Mouse (Mus musculus) c-Kit-positive CD71-positive TER-119-positive erythroid progenitor cells, embryonic 14.5 days (primary cell): Measurements from ENCODE around the gene Gm30191.

Experiments used
- DNase-seq: peaks from one replicate; pipeline ENCODE4 v3.0.0-alpha.2; 2013; ENCODE audit warnings: low spot score

The Gm30191 gene

GRCm38 (mm10) chr4:134246719-134247258 is at the start of gene Gm30191:
TSS of gene Gm30191 (plus strand) at chr4:134246935.
- DNase-seq = no peak

DNA sequence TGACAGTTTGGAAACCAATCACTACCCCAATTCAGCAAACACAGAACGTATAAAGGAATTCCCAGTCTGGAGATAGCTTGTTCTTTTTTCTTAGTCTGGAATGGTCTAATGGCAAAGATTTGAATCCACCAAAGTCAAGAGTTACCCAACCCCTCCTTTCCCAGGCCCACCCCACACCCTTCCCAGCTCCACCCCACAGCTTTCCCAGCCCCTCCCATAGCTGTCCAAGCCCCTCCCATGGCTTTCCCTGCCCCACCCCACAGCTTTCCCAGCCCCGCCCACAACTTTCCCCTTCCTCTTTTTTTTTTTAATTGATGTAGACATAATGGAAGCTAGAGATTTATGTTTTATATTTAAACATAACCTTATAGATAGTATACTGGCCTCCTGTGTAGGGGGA is 47.4 kb upstream of the Gm30191 start:
- no peak for DNase-seq

DNA sequence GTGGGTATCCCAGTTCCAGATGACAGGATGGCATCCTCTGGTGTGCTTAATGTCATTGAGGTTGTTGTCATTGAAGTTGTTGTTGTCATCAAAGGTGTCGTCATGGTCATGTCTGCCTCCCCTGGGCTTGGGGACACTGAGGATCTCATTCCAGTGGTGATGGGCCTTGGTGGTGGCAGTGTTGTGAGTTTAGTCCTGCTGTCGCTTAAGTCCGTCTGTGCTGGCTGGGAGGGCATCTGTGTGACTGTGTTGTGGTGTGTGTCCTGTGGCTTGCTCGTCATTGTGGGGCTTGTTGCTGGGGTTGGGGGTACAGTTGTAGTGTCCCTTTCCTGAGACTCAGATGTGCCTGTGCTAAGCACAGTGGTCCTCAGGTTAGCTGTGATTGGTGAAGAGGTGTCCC is 43.8 kb upstream of the Gm30191 start, which contains the start of gene Gm7534:
Gene Gm7534, minus strand, starts transcription at position 101 of the 400 bp plus-strand sequence.
- no peak for DNase-seq

DNA sequence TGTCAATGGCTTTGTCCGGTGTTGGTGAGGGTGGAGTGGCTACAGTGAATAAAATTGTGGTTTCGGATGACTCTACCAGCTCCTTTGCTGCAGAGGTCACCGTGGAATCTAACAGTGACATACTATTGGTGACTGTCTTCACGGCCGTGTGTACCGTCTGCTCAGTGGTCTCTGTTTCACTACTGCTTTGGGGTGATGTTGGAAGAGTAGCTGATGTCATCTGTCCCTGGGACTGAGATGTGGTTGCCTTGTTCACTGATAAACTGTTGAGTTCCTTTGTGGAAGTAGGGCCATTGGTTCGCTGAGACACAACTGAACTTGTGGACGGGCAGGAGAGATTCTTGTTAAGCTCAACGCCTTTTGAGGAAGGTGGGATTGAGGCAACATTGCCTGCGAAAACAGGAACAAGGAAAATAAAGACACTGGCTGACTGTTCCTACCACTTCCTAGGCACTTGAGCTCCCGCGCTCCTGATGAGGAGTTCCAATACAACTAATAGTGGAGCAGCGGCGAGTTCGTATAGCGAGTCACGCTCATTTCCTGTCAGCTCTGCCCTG is 43.3 kb upstream of the Gm30191 start:
- no peak for DNase-seq

- DNase-seq = no peak
Observed at GRCm38 (mm10) chr4:134206488-134207053, 40.2 kb upstream of the Gm30191 start.

DNA sequence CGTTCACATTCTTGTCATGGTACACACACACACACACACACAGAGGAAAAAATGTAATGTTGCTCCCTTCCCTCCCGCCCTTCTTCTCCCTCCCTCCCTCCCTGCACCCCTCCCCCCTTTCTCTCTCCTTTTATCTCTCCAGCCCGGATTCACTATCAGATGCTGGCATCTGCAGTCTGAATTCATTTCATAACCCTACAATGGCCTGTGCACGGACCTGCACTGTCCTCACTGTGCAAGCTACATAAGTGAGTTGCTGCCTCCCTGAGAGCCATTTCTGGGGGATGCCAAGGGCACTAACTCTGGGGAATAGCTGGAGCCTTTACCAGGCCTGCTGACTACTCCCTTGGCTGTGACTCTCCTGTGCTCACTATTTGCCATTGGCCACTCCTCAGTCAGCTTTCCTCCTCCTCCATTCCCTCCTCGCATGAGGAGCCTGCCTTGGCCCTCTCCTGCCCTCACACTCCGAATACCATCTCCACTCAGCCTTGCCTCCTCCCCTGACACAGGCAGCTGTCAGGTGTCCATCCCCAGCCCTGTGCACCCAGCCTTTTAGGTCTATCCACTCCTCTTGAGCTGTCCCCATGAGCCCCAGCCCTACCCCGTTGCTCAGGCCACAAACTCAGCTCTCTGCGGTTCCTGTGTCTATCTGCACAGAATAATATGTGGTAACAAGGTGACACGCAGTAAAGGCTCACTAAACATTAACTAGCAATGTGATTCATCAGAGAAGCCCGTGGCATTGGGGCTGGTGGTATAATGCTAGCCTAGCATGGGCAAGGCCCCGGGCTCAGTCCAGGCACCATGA is 23.7 kb upstream of the Gm30191 start:
- DNase-seq = no peak

DNA sequence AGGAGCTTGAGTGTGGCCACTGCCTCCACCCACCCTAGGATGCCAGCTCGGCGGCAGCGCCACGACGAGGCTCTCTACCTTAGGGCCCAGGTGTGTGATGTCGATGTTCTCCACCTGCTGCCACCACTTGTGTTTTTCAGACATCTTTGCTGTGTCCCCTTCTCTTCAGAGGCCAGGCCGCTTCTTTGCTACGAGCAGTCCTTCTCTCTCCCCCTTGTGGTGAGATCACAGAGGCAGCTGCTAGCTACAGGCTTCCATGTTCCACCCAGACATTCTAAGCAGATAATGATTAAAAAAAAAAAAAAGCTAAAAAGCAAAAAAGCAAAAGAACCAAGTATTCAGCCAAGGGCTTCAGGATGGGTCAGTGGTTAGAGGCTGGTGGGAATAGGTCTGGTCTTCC is 19.5 kb upstream of the Gm30191 start, which contains the start of gene Catsper4:
Gene Catsper4, minus strand, starts transcription at position 190 of the 400 bp plus-strand sequence.
- no peak for DNase-seq

DNA sequence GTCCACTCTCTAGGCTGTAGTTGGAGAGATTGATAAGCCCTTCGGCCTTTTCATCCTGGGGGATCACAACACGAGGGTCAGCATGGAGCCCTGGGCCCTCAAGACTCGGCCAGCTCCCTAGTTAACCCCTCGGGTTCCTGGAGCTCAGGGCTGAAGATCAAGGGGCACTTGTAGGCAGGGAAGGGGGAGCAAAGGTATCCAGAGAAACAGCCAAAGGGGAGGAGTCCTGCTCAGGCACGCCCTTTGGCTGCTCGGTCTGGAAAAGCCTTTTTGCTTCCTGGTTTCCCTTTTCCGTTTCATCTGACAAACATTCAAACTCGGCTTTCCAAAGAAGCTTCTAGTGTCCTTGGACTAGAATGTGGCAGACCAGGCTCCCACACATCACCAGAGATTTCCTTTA is 16.3 kb upstream of the Gm30191 start:
- DNase-seq = no peak

GRCm38 (mm10) chr4:134234876-134235275 is 11.9 kb upstream of the Gm30191 start:
- no peak for DNase-seq

DNA sequence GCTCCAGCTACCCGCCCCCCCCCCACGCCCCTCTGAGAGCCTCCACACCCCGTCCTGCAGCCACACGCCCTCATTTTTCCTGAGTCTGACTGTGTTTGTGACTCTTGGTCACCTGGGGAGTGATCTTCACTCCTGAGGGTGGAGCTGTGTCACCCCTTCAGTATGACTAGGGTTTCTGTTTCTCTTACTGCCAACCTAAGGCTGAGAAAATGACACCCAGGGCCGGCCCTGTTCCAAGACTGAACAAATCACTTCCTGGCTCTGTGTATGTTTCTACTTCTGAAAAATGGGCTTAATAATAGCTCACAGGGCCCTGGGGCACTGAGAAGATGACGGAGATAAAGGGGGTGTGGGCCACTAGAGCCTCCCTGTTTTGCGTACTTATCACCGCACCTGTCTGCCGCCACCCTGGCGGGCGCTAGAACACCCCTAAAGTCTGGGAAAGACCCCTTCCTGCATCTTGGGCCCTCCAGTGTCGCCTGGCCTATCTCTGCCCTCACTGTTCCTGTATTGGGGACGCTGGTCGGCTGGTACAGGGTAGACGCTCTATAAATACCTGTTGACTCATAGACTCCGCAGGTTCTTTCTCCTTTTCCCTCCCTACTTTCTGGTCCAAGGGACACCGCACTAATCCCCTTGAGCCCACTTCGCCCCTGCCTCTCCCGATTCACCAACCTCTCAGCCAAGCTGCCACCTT is 9.0 kb upstream of the Gm30191 start:
- DNase-seq = no peak

GRCm38 (mm10) chr4:134238279-134238651 is 8.5 kb upstream of the Gm30191 start, which contains the start of gene Cnksr1:
TSS of gene Cnksr1 (minus strand) at chr4:134238399.
- DNase-seq = no peak

DNA sequence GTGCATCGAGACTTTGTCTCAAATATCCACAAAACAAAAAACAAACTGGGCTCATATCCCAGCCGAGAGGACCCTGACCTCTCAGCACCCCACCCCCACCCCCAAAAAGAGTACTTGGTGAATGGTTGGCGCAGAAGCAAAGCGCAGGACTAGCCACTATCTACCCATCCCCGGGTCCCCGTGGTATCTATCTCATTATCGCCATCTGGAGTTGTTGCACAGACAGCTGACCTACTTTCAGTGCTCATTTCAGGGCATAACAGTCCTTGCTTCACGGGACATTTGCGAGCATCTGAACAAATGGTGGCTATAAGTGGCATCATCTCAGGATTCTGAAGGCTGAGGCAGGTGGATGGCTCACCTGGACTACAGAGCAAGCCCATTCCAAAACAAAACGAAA is 8.0 kb upstream of the Gm30191 start:
- DNase-seq = no peak

GRCm38 (mm10) chr4:134243516-134244250 is 3.1 kb upstream of the Gm30191 start, which contains the start of gene E130218I03Rik:
TSS of gene E130218I03Rik (plus strand) at chr4:134243662.
- DNase-seq = no peak

DNA sequence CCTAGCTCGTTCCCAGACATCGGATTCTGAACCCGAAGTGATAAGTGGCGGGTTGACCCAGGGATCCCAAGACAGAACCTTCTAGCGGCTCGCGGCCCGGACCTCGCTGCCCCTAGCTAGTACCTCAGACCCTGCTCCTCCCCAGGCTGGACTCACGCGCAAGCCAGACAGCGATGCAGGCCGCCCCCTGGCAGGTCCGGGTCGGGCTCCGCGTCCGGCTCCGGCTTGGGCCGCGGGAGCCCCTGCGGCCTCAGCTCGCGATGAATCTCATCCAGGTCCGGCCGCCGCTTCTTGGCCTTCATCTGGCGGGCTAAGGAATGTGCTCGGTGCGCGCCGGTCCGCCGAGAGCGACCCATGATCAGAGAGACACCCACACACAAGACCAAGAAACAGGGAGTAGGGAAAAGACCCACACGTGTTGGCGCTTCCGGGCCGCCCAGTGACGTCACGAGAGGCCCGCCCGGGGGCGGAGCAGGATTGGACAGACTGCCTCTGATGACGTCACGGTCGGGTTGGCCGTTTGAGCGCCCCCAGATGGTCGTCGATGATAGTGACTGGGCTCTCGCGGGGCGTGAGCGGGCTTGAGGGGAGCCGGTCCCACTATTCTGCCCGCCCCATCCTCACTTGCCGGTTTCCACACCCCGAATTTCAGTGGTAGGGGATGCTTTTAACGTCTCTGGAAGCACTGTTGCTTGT is 1.4 kb upstream of the Gm30191 start, which contains the start of gene Zfp593:
Gene Zfp593, minus strand, starts transcription at position 445 of the 696 bp plus-strand sequence.
- DNase-seq = peak; percentile 90

DNA sequence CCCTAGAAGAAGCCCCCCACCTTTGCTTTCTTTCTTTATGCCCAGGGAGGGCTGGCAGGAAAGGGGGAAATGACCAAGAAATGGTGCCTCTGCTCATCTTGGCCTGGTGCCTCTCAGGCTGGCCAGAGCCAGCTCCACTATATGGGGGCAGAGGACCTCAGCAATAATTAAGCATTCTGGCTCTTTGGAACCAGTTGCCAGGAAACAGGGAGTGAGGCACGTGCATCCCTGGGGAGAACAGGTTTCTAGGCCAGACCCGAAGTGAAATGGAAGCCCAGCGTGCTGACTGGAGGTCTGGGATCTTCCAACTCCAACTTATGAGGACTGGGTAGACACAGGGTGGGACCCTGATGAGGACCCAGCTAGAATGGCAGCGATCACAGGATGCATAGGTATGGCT is 479 bp upstream of the Gm30191 start:
- no peak for DNase-seq

DNA sequence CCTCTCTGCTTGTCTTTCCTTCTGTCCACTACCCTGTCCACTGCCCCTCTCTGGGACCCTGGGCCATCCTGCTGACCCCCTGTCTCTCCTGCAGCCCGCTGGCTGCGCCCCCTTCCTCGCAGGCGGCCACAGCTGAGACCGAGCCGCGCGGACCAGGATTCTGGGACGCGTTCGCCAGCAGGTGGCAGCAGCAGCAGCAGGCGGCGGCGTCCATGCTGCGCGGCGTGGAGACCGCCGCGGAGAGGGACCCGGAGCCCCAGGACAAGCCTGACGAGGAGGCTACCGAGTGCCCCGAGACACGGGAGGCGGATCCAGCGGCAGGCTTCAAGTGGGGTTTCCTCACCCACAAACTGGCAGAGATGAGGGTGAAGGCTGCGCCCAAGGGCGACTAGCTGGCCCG is 2.9 kb downstream of the Gm30191 start:
- DNase-seq = no peak

DNA sequence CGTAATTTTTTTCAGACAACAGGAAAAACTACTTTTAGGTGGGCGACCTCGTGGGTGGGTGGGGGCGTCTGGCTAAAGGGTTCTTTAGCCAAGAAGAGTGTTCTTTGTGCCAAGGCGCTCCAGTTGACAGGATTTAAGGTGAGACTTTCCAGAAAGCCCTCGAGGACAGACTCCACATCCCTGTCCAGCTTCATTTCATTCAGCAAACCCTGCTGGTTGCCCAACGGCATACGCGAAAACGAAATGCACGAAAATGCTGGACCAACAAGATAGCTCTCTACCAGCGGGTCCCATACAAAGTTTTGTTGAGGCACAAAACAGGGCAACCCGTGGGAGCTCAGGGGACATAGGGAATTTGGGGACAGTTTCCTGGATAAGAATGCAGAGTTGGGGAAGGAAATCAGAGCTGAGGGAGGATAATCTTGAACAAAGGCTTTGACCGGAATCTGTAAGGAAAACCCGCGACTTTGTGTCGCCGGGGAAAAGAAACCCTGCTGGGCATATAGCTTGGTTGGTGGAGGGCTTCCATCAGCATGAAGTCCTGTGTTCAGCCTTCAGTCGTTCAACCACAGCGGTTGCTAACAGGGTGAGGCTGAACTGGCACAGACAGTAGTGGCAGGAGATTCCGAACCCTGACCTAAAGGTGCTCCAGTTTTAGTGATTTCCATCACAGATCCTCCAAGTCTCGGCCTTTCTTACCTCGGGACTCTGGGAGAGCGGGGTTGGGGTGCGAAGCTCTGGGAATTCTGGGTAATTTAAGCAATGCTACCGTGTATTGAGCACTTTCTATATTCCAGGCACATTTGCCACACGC is 3.6 kb downstream of the Gm30191 start:
- DNase-seq = no peak

- no peak for DNase-seq
Observed at GRCm38 (mm10) chr4:134250930-134251240, 4.2 kb downstream of the Gm30191 start.

- DNase-seq = no peak
Observed at GRCm38 (mm10) chr4:134251241-134252130, 4.8 kb downstream of the Gm30191 start.
